Mouse (Mus musculus) cerebral cortex, adult 2 months (tissue): ENCODE data around the gene Ntn3.

Experiments used
- WGBS: fragments of 180-500 bp; shearing (Covaris S2); methylation state at CpG from one replicate; pipeline ENCODE4 v1.1.7; 2018; 5-methylcytosine and 5-hydroxymethylcytosine counted together

Ntn3 gene

GRCm38 (mm10) chr17:24211631-24212440 lies 2.5 kb upstream of the Ntn3 start:
- 4% methylated on average over 37 of the region's 37 CpGs for WGBS

GRCm38 (mm10) chr17:24210591-24210990 lies 1.3 kb upstream of the Ntn3 start:
- 79% methylated on average over 3 of the region's 3 CpGs for WGBS

- WGBS, result 79% methylated on average over 3 of the region's 3 CpGs
Observed at GRCm38 (mm10) chr17:24209916-24210240, 547 bp upstream of the Ntn3 start.

- 4% methylated on average over 29 of the region's 29 CpGs for WGBS
Observed at GRCm38 (mm10) chr17:24208641-24209042, 689 bp downstream of the Ntn3 start.

- 70% methylated on average over 34 of the region's 34 CpGs for WGBS
Observed at GRCm38 (mm10) chr17:24207768-24208640, 1.3 kb downstream of the Ntn3 start.

- WGBS, result 6% methylated on average over 61 of the region's 62 CpGs
Observed at GRCm38 (mm10) chr17:24206451-24207351, 2.6 kb downstream of the Ntn3 start.

GRCm38 (mm10) chr17:24205908-24206361 lies 3.4 kb downstream of the Ntn3 start:
- WGBS, result 8% methylated on average over 15 of the region's 15 CpGs

GRCm38 (mm10) chr17:24205284-24205888 lies 3.9 kb downstream of the Ntn3 start, which contains the start of gene Tbc1d24:
Gene Tbc1d24 (minus strand): TSS chr17:24205562.
- 1% methylated on average over 65 of the region's 65 CpGs for WGBS

GRCm38 (mm10) chr17:24204846-24205245 lies 4.5 kb downstream of the Ntn3 start:
- WGBS, result 1% methylated on average over 7 of the region's 7 CpGs

GRCm38 (mm10) chr17:24203611-24204534 lies 5.5 kb downstream of the Ntn3 start:
- WGBS, result 48% methylated on average over 3 of the region's 3 CpGs

- 69% methylated on average over 4 of the region's 4 CpGs for WGBS
Observed at GRCm38 (mm10) chr17:24203068-24203467, 6.3 kb downstream of the Ntn3 start.

GRCm38 (mm10) chr17:24201092-24201491 lies 8.2 kb downstream of the Ntn3 start:
- 54% methylated on average over 4 of the region's 4 CpGs for WGBS

GRCm38 (mm10) chr17:24199741-24200140 lies 9.6 kb downstream of the Ntn3 start:
- 60% methylated on average over 4 of the region's 4 CpGs for WGBS

- WGBS, result 38% methylated on average over 4 of the region's 4 CpGs
Observed at GRCm38 (mm10) chr17:24199252-24199651, 10.1 kb downstream of the Ntn3 start.

- WGBS, result 44% methylated on average over 15 of the region's 15 CpGs
Observed at GRCm38 (mm10) chr17:24197032-24197824, 12.1 kb downstream of the Ntn3 start.

GRCm38 (mm10) chr17:24195349-24195748 lies 14.0 kb downstream of the Ntn3 start:
- 54% methylated on average over 2 of the region's 2 CpGs for WGBS

GRCm38 (mm10) chr17:24193769-24194168 lies 15.6 kb downstream of the Ntn3 start:
- 73% methylated on average over 5 of the region's 5 CpGs for WGBS

GRCm38 (mm10) chr17:24193268-24193667 lies 16.1 kb downstream of the Ntn3 start:
- 89% methylated on average over 8 of the region's 8 CpGs for WGBS

GRCm38 (mm10) chr17:24192848-24193247 lies 16.5 kb downstream of the Ntn3 start:
- WGBS, result 77% methylated on average over 8 of the region's 8 CpGs
